ENCODE assay signal across 12 mouse cellular contexts in the genomic region with DNA sequence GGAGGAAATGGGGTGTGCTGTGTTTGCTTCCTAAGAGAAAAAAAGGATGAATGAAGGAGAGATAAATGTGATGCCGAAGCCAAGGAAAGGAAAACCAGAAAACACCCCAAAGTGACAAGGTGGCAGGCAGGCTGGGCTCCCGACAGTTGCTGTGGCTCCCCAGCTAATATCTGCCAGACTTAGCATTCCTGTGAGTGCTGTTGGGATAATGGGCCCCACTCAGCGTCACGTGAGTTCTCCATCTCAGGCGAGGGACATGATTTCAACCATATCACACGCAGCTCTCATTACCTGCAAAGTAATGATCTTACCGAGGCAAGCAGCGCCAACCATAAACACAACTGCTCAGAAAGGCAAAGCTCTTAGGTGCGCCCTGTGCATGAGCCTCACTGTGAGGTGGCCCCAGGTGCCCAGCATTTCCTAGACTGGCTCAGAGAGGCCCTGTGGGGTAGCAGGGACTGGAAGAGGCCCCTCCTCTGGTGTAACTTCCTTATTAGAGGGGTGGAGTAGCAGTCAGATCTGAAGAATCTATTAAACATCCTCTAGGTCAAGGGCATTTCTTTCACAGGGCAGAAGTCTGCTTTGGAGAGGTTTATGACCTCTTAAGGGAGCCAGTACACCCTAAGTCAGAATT. TPM values are rescaled to one million over a fixed set of nuclear protein-coding genes. Genes with fewer than 3 reads are reported as not detected.
DNase-seq lines count a peak whose midpoint lies in the region; ATAC-seq and TF ChIP-seq lines count a peak whose summit lies in the region.
"Had no signal": no experiment of that assay in that cellular context is flagged by ENCODE, and none has a peak within 500 bp of the region (broad histone marks: within the 10 kb centered on the region; RNA-seq: fewer than 3 reads in every experiment).

No protein-coding gene starts in this region.

- peak overlapping the region; percentile 37 for H3K27ac ChIP-seq in heart, embryonic 13.5 days (replicated peaks)
- no peak overlapping the region for H3K27ac ChIP-seq in MEL (ENCODE audit: control insufficient read depth, low read depth, low read length)
- no peak overlapping the region for H3K27ac ChIP-seq in forebrain, embryonic 14.5 days (ENCODE audit: low read depth, low read length)
- peak overlapping the region; percentile 73 for H3K27ac ChIP-seq in limb, embryonic 12.5 days

- no peak for TF ChIP-seq POLR2A in MEL (IDR thresholded peaks at IDR 0.05; ENCODE audit: control insufficient read depth in 1 of 2, insufficient read depth in 1 of 2, low read depth in 1 of 2, low read length in 2 of 2, poor library complexity in 1 of 2)

- no peak for TF ChIP-seq CTCF in MEL (IDR thresholded peaks at IDR 0.05 in 2 of 3, conservative IDR thresholded peaks at IDR 0.05 in 1 of 3; ENCODE audit: control insufficient read depth in 1 of 3, insufficient read depth in 1 of 3, low read depth in 2 of 3, low read length in 3 of 3, poor library complexity in 1 of 3, severe bottlenecking in 1 of 3)

- no peaks in the 10 kb centered on the region for H3K79me2 ChIP-seq in MEL (ENCODE audit: control insufficient read depth, insufficient read depth, low read length, poor library complexity)

- peak overlapping the region; percentile 24 for H3K4me2 ChIP-seq in heart, embryonic 13.5 days
- H3K4me2 ChIP-seq in forebrain, embryonic 14.5 days (ENCODE audit: low read length): no peak overlapping the region
- H3K4me2 ChIP-seq in limb, embryonic 12.5 days: peak overlapping the region; percentile 33

- TF ChIP-seq RAD21 in MEL (IDR thresholded peaks at IDR 0.05; ENCODE audit: low read depth, low read length): no peak

- H3K27me3 ChIP-seq in heart, embryonic 13.5 days (replicated peaks): no peaks in the 10 kb centered on the region
- H3K27me3 ChIP-seq in MEL (ENCODE audit: control insufficient read depth in 1 of 2, insufficient read depth in 2 of 2, low read length in 2 of 2): peaks cover 6 to 7% of the 10 kb centered on the region in 2 experiments
- H3K27me3 ChIP-seq in forebrain, embryonic 14.5 days (replicated peaks; ENCODE audit: control insufficient read depth, insufficient read depth, low read length): no peaks in the 10 kb centered on the region
- no peaks in the 10 kb centered on the region for H3K27me3 ChIP-seq in limb, embryonic 12.5 days

- TF ChIP-seq EP300 in MEL (IDR thresholded peaks at IDR 0.05; ENCODE audit: low read depth in 1 of 2, low read length in 2 of 2): no peak

- peaks cover 34% of the 10 kb centered on the region for H3K4me1 ChIP-seq in heart, embryonic 13.5 days
- H3K4me1 ChIP-seq in MEL (ENCODE audit: control insufficient read depth in 1 of 2, insufficient read depth in 2 of 2, low read length in 2 of 2): peaks cover 2 to 7% of the 10 kb centered on the region in 2 experiments; a peak in 3 of 4 replicates
- peaks cover 22% of the 10 kb centered on the region for H3K4me1 ChIP-seq in forebrain, embryonic 14.5 days (ENCODE audit: control insufficient read depth, insufficient read depth, low read length)
- H3K4me1 ChIP-seq in limb, embryonic 12.5 days (replicated peaks): peaks cover 39% of the 10 kb centered on the region

- peaks cover 12% of the 10 kb centered on the region; the same call in 1 of the 2 replicates for H3K36me3 ChIP-seq in heart, embryonic 13.5 days
- H3K36me3 ChIP-seq in MEL (ENCODE audit: control insufficient read depth in 1 of 2, insufficient read depth in 2 of 2, low read length in 2 of 2): no peaks in the 10 kb centered on the region
- H3K36me3 ChIP-seq in forebrain, embryonic 14.5 days (ENCODE audit: control insufficient read depth, insufficient read depth, low read length): peaks cover 2% of the 10 kb centered on the region; the same call in 1 of the 2 replicates
- H3K36me3 ChIP-seq in limb, embryonic 12.5 days: peaks cover 10% of the 10 kb centered on the region; the same call in 1 of the 2 replicates

- no peak; the same call in 1 of the 2 replicates for ATAC-seq in heart, embryonic 13.5 days (ENCODE audit: extremely low read depth, insufficient number of reproducible peaks, low FRiP score, low TSS enrichment)
- ATAC-seq in forebrain, embryonic 14.5 days: no peak
- ATAC-seq in limb, embryonic 12.5 days (ENCODE audit: insufficient number of reproducible peaks, insufficient read depth, low FRiP score, low TSS enrichment, low read depth): no peak
- ATAC-seq: CD4-positive, CD25-positive, alpha-beta regulatory T cell, adult 4 months had no signal

- H3K4me3 ChIP-seq in heart, embryonic 13.5 days: no peak overlapping the region
- H3K4me3 ChIP-seq in MEL (ENCODE audit: control insufficient read depth in 1 of 2, insufficient read depth in 1 of 2, low read depth in 2 of 2, low read length in 2 of 2): no peak overlapping the region
- no peak overlapping the region for H3K4me3 ChIP-seq in forebrain, embryonic 14.5 days (ENCODE audit: low read depth, low read length)
- H3K4me3 ChIP-seq in limb, embryonic 12.5 days (replicated peaks): no peak overlapping the region

- no peak for DNase-seq in heart, adult 9 months (ENCODE audit: low spot score in 2 of 2)
- peak; percentile 28 for DNase-seq in MEL (ENCODE audit: low read depth, low spot score)
- peak; percentile 35 for DNase-seq in forebrain, embryonic 14.5 days (ENCODE audit: low spot score)
- DNase-seq in gastrocnemius, postnatal 25 days: no peak
- DNase-seq in thymus, postnatal 25 days: no peak
- DNase-seq in gastrocnemius, adult 8-10 months (ENCODE audit: low spot score in 2 of 2): no peak
- DNase-seq: cerebellum, postnatal 10 days; gastrocnemius, postnatal 14 days; right cerebral cortex, adult 18-20 months had no signal

- WGBS in heart, embryonic 13.5 days: 32% methylated on average over 9 of the region's 9 CpGs
- 28% methylated on average over 9 of the region's 9 CpGs for WGBS in forebrain, embryonic 14.5 days
- 17% methylated on average over 9 of the region's 9 CpGs for WGBS in limb, embryonic 12.5 days

- peaks cover 6% of the 10 kb centered on the region; the same call in 1 of the 2 replicates for H3K9me3 ChIP-seq in heart, embryonic 13.5 days
- H3K9me3 ChIP-seq in MEL (replicated peaks; ENCODE audit: insufficient read depth, low read length): no peaks in the 10 kb centered on the region
- H3K9me3 ChIP-seq in forebrain, embryonic 14.5 days (replicated peaks; ENCODE audit: control insufficient read depth, low read length): peaks cover 9% of the 10 kb centered on the region; the same call in 1 of the 2 replicates
- H3K9me3 ChIP-seq in limb, embryonic 12.5 days: peaks cover 15% of the 10 kb centered on the region

- peak overlapping the region; percentile 20; the same call in 1 of the 2 replicates for H3K9ac ChIP-seq in heart, embryonic 13.5 days
- no peak overlapping the region for H3K9ac ChIP-seq in MEL (ENCODE audit: control insufficient read depth, low read depth, low read length, poor library complexity, severe bottlenecking)
- 0 out of 2 replicates have a peak overlapping the region, but pooled peaks have one; percentile 29 for H3K9ac ChIP-seq in forebrain, embryonic 14.5 days (ENCODE audit: low read length)
- H3K9ac ChIP-seq in limb, embryonic 12.5 days (replicated peaks): no peak overlapping the region

TF ChIP-seq in MEL, 35 proteins besides CTCF, POLR2A, EP300 and RAD21:
- 0 out of 2 replicates have a peak, but pooled peaks have one; percentile 13 for TF ChIP-seq ELF1 (IDR thresholded peaks at IDR 0.05; ENCODE audit: low read depth, low read length)
- TF ChIP-seq NRF1 (IDR thresholded peaks at IDR 0.05; ENCODE audit: insufficient read depth, low read depth, low read length, poor library complexity, severe bottlenecking): no peak

RNA-seq across cellular contexts. Expression of a gene that starts 41.9 kb away (rescaled TPM):
- 37.7 and 39.9 TPM in 2 replicates for polyA plus RNA-seq in heart, embryonic 13.5 days (2015; fragmentation: Nextera tagmentation; extraction: Ambion mirVana)
- 2.1 and 4.6 TPM in 2 replicates for total RNA-seq in MEL (2012; rRNA removed)
- 10 to 100 TPM in 1 of 2 experiments, not detected in 1; 20.8 TPM for polyA plus RNA-seq in MEL (2012; ENCODE audit: insufficient read depth in 1 of 2, insufficient read length in 2 of 2, low read depth in 1 of 2, low replicate concordance in 2 of 2, missing spikeins in 1 of 2)
- polyA plus RNA-seq in forebrain, embryonic 14.5 days (2014; fragmentation: Nextera tagmentation; extraction: Ambion mirVana): 54.6 and 69.5 TPM in 2 replicates
- 81.5 and 92.5 TPM in 2 replicates for polyA plus RNA-seq in limb, embryonic 12.5 days (2016; fragmentation: Nextera tagmentation; extraction: Ambion mirVana)
- total RNA-seq in gastrocnemius, postnatal 25 days (2021): 1 to 10 TPM; 2.7 to 2.9 TPM
- total RNA-seq in gastrocnemius, adult 8-10 months (2022): 1 to 10 TPM; 1.9 to 4.9 (median 3.6) TPM

Comparison
In these comparisons a context has a peak if more than half of its experiments do, and no peak if none do; other contexts are left out.
1. H3K27ac ChIP-seq: peak in heart, embryonic 13.5 days (single experiment) and limb, embryonic 12.5 days (single experiment); none in MEL (single experiment) and forebrain, embryonic 14.5 days (single experiment).
2. H3K9ac ChIP-seq: peak in heart, embryonic 13.5 days (single experiment) and forebrain, embryonic 14.5 days (single experiment); none in MEL (single experiment) and limb, embryonic 12.5 days (single experiment).
3. DNase-seq: peak in MEL (single experiment) and forebrain, embryonic 14.5 days (single experiment); none in heart, adult 9 months (0 of 2), gastrocnemius, postnatal 25 days (single experiment), thymus, postnatal 25 days (single experiment) and gastrocnemius, adult 8-10 months (0 of 2).